Mouse (Mus musculus) G1E (cell line): ENCODE results near the gene Iars2. TPM values are rescaled to one million over a fixed set of nuclear protein-coding genes. Genes with fewer than 3 reads are reported as not detected.

ENCODE experiments used
- ATAC-seq: 2 replicates; pipeline ENCODE4 v1.8.0; 2016; ENCODE audit warnings: mild to moderate bottlenecking; ENCODE audit not compliant: insufficient number of reproducible peaks, poor library complexity, low FRiP score, severe bottlenecking; ENCODE audit errors: extremely low read depth
- DNase-seq: peaks from one replicate; pipeline ENCODE4 v3.0.0; 2012; ENCODE audit warnings: low spot score
- H3K27me3 ChIP-seq: 2 replicates; pipeline ENCODE4 v1.6.1; 2012; ENCODE audit warnings: mild to moderate bottlenecking, low read length, inconsistent platforms; ENCODE audit not compliant: insufficient read depth
- H3K36me3 ChIP-seq: replicated peaks from 2 replicates; pipeline ENCODE3; 2012; ENCODE audit warnings: mild to moderate bottlenecking, inconsistent platforms
- H3K4me1 ChIP-seq: 2 replicates; pipeline ENCODE4 v1.6.1; 2012; ENCODE audit warnings: low read depth, low read length, inconsistent platforms, mixed read lengths; ENCODE audit not compliant: insufficient read depth
- H3K4me3 ChIP-seq: 2 replicates; pipeline ENCODE4 v1.5.1; 2012; ENCODE audit warnings: low read depth, mild to moderate bottlenecking, inconsistent platforms, low read length, moderate library complexity, mixed read lengths
- H3K9me3 ChIP-seq: replicated peaks from 2 replicates; pipeline ENCODE4 v1.6.1; 2012; ENCODE audit warnings: inconsistent platforms
- CTCF ChIP-seq: IDR thresholded peaks from 2 replicates; pipeline ENCODE4 v1.5.1; 2012; ENCODE audit warnings: low read depth, low read length, inconsistent platforms, mixed read lengths
- GATA1 ChIP-seq: IDR thresholded peaks from 2 replicates; pipeline ENCODE4 v1.6.1; 2012; ENCODE audit warnings: borderline replicate concordance, low read length, inconsistent platforms, mixed read lengths
- GATA2 ChIP-seq: IDR thresholded peaks from 2 replicates; pipeline ENCODE4 v1.6.1; 2012; ENCODE audit warnings: low read depth, low read length, inconsistent platforms, borderline replicate concordance
- POLR2AphosphoS5 ChIP-seq: IDR thresholded peaks from 2 replicates; pipeline ENCODE4 v1.6.1; 2012; ENCODE audit warnings: low read depth, low read length, inconsistent platforms; ENCODE audit not compliant: insufficient replicate concordance
- TAL1 ChIP-seq: conservative IDR thresholded peaks from 2 replicates; pipeline ENCODE4 v1.6.1; 2012; ENCODE audit warnings: low read depth, low read length, inconsistent platforms, mixed read lengths
- polyA plus RNA-seq: library from polyadenylated mRNA; stranded (reverse); fragments of >175 nt; gene quantifications from 2 replicates; pipeline ENCODE4 v1.2.3, GENCODE M21; 2012
- total RNA-seq, 2 experiments: library from RNA; stranded (forward) in 1 of 2; stranded (reverse) in 1 of 2; fragments of 200-1000 nt in 1 of 2; fragments of >200 nt in 1 of 2; fragmentation: Nextera tagmentation in 1 of 2; gene quantifications; 2 replicates each; pipeline ENCODE4 v1.2.3; 2014 to 2017

The Iars2 gene
- total and polyA plus RNA-seq, 3 experiments = 8.5 to 54.6 (median 45.3) TPM

DNA sequence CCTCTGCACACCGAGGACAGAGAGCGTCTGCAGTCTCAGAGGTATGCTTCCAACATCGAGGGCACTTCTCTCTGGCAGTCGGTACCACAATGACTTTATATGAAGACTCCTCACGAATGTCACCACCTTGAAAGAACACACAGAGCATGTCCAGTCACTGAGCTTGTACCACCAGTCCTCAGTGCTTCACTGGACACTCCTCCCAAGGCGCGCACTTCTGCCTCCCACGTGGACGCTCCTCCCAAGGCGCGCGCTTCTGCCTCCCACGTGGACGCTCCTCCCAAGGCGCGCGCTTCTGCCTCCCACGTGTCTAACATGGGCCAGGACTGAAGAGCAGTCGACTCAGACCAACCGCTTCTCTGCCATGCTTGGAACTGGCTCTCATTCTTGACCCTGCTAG lies 42.1 kb downstream of the Iars2 start:
- Histone ChIP-seq H3K4me1 (no peaks in the 10 kb centered on the region), H3K9me3 (no peaks in the 10 kb centered on the region), H3K4me3 (no peak overlapping the region), H3K27me3 (no peaks in the 10 kb centered on the region), H3K36me3 (peaks cover 87% of the 10 kb centered on the region)
- TF ChIP-seq POLR2AphosphoS5 (no peak), CTCF (no peak), GATA1 (no peak), TAL1 (no peak), GATA2 (no peak)
- DNase-seq = no peak
- ATAC-seq = no peak

DNA sequence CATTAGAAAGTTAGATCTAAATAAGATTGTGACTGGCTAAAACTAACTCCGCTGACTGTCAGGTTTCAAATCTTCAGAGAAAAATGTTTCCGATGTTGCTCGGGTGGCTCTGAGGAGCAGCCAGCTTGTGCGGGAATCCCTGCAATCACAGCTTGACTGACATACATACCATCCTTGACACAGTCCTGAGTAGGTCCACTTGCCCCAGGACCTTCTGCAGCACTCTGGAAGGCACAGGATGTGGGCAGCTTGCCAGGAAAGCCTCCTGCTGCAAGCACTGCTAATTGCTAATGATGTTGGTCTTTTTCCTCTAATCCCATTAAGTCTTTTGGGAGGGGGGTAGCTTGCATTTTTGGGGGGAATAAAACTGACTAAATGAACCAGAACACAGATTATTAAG lies 44.0 kb downstream of the Iars2 start:
- no peak overlapping the region for H3K4me3 ChIP-seq
- H3K4me1 ChIP-seq = no peaks in the 10 kb centered on the region
- H3K9me3 ChIP-seq = no peaks in the 10 kb centered on the region
- ATAC-seq = no peak
- TF ChIP-seq TAL1 = no peak
- TF ChIP-seq GATA1 = no peak
- TF ChIP-seq CTCF = no peak
- no peak for TF ChIP-seq POLR2AphosphoS5
- no peak for TF ChIP-seq GATA2
- H3K27me3 ChIP-seq = no peaks in the 10 kb centered on the region
- peaks cover 85% of the 10 kb centered on the region for H3K36me3 ChIP-seq
- DNase-seq = no peak

DNA sequence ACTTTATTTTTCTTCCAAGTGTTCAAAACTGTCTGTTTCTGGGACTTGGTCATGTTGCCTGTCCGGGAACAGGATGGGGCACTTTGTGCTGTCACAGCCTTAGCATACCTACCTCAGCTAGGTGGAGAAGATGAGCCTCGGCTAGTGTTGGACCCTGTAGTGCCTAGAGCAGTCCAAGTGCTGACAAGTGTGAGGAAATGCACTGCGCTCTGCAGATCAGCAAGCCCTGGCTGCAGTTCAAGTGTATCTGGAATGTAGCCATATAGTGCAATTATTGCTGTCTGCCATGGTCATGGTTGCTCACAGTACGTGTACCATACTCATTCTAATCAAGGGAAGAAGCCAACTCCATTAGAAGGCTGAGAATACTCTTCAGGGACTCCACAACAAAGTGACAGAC lies 44.5 kb downstream of the Iars2 start:
- no peaks in the 10 kb centered on the region for H3K27me3 ChIP-seq
- H3K9me3 ChIP-seq = no peaks in the 10 kb centered on the region
- no peaks in the 10 kb centered on the region for H3K4me1 ChIP-seq
- no peak for TF ChIP-seq CTCF
- TF ChIP-seq POLR2AphosphoS5 = no peak
- TF ChIP-seq GATA1 = no peak
- no peak for TF ChIP-seq TAL1
- no peak for TF ChIP-seq GATA2
- ATAC-seq = no peak
- no peak overlapping the region for H3K4me3 ChIP-seq
- no peak for DNase-seq
- peaks cover 86% of the 10 kb centered on the region for H3K36me3 ChIP-seq

DNA sequence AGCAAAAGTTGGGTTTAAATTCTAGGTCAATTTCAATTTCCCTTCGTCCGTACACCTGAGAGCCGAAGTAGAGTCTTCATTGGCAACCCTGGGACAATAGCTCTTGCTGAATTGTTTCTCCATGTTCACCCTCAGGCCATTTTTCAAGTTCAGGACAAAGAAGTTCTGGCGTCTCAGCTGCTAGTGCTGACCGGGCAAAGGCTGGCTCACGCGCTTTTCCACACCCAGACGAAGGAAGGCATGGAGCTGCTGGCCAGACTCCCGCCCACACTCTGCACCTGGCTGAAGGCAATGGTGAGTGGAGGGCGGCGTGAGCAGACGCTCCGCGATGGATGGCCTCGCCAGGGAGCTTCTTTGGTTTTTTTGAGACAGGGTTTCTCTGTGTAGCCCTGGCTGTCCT lies 45.9 kb downstream of the Iars2 start:
- H3K36me3 ChIP-seq = peaks cover 94% of the 10 kb centered on the region
- no peaks in the 10 kb centered on the region for H3K27me3 ChIP-seq
- no peaks in the 10 kb centered on the region for H3K9me3 ChIP-seq
- DNase-seq (no peak), ATAC-seq (no peak)
- no peaks in the 10 kb centered on the region for H3K4me1 ChIP-seq
- H3K4me3 ChIP-seq = no peak overlapping the region
- TF ChIP-seq GATA2 = no peak
- TF ChIP-seq GATA1 = no peak
- TF ChIP-seq TAL1 = no peak
- TF ChIP-seq CTCF = no peak
- no peak for TF ChIP-seq POLR2AphosphoS5

DNA sequence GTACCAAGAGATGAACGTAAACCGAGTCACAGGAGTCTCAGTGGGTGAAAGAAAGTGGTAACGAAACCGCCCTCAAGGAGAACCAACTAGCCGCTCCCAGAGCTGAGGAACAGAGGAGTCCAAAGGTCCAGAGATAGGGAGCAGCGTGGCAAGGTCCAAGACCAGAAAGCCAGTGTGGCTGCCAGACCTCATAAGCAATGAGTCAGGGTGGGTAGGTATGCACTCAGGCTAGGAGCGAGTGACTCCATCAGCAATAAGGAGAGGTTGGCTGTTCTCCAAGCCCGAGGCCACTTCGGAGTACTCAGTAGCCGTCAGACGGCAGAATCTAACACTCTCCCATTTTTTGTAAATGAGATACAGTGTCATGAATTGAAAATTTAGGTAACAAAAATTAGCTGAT lies 46.4 kb downstream of the Iars2 start:
- no peak for TF ChIP-seq GATA2
- Histone ChIP-seq H3K4me1 (no peaks in the 10 kb centered on the region), H3K36me3 (peaks cover 94% of the 10 kb centered on the region), H3K4me3 (no peak overlapping the region), H3K27me3 (no peaks in the 10 kb centered on the region), H3K9me3 (no peaks in the 10 kb centered on the region)
- no peak for DNase-seq
- ATAC-seq = no peak

- DNase-seq (no peak), ATAC-seq (no peak)
- Histone ChIP-seq H3K36me3 (peaks cover 94% of the 10 kb centered on the region), H3K4me3 (no peak overlapping the region), H3K27me3 (no peaks in the 10 kb centered on the region), H3K4me1 (no peaks in the 10 kb centered on the region), H3K9me3 (no peaks in the 10 kb centered on the region)
- no peak for TF ChIP-seq GATA1
These were observed 48.6 kb downstream of the Iars2 start for GRCm38 (mm10) chr1:185280616-185281015.

DNA sequence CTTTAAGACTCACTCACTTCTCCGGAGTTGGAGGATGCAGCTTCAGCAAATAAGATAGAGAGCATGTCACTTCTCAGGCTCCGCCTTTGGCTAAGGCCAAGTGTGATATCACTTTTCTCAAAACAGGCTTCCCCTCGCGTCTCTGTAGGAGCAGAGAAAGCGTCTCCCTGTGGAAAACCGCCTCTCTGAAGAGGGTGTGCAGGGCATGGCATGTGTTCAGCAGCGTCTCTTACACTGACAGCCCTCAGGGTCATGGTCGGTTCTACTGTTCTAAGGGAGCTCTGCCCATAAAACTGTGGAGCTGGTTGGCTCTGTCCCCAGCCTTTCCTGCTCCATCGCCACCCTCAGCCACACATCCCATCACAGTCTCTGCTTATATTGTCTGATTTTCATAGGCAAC lies 49.9 kb downstream of the Iars2 start:
- TF ChIP-seq TAL1 (no peak), GATA1 (no peak), GATA2 (no peak), CTCF (no peak), POLR2AphosphoS5 (no peak)
- Histone ChIP-seq H3K9me3 (no peaks in the 10 kb centered on the region), H3K27me3 (no peaks in the 10 kb centered on the region), H3K4me3 (no peak overlapping the region), H3K36me3 (peaks cover 89% of the 10 kb centered on the region), H3K4me1 (no peaks in the 10 kb centered on the region)
- DNase-seq (no peak), ATAC-seq (no peak)
